Mouse (Mus musculus) embryonic facial prominence, embryonic 15.5 days (tissue): Measurements from ENCODE around the gene Ryk. TPM values are rescaled to one million over a fixed set of nuclear protein-coding genes. Genes with fewer than 3 reads are reported as not detected.

Experiments
- ATAC-seq: fragments of 200-750 bp; cut with Nextera tagmentation; 2 replicates; pipeline ENCODE4 v1.8.0; 2017; ENCODE audit warnings: low read depth, moderate TSS enrichment; ENCODE audit not compliant: insufficient number of reproducible peaks, low FRiP score, low TSS enrichment
- H3K27ac ChIP-seq: fragments of 300-500 bp; sonication (generic); replicated peaks from 2 replicates; pipeline ENCODE4 v1.5.1; 2015; ENCODE audit warnings: mild to moderate bottlenecking, inconsistent platforms
- H3K27me3 ChIP-seq: fragments of 300-500 bp; sonication (generic); 2 replicates; pipeline ENCODE4 v1.6.1; 2015; ENCODE audit warnings: inconsistent platforms
- H3K36me3 ChIP-seq: fragments of 300-500 bp; sonication (generic); 2 replicates; pipeline ENCODE4 v1.6.1; 2015; ENCODE audit warnings: mild to moderate bottlenecking, inconsistent platforms
- H3K4me1 ChIP-seq: fragments of 300-500 bp; sonication (generic); 2 replicates; pipeline ENCODE4 v1.6.1; 2015; ENCODE audit warnings: inconsistent platforms
- H3K4me2 ChIP-seq: fragments of 300-500 bp; sonication (generic); replicated peaks from 2 replicates; pipeline ENCODE4 v1.6.1; 2015; ENCODE audit warnings: mild to moderate bottlenecking, inconsistent platforms
- H3K4me3 ChIP-seq: fragments of 300-500 bp; sonication (generic); replicated peaks from 2 replicates; pipeline ENCODE4 v1.5.1; 2015; ENCODE audit warnings: mild to moderate bottlenecking, inconsistent platforms
- H3K9ac ChIP-seq: fragments of 300-500 bp; sonication (generic); 2 replicates; pipeline ENCODE4 v1.6.1; 2015; ENCODE audit warnings: inconsistent platforms
- H3K9me3 ChIP-seq: fragments of 300-500 bp; sonication (generic); replicated peaks from 2 replicates; pipeline ENCODE4 v1.6.1; 2016; ENCODE audit warnings: inconsistent platforms
- WGBS: fragments of 180-500 bp; shearing (Covaris S2); methylation state at CpG from one replicate; pipeline ENCODE4 v1.1.7; 2015; 5-methylcytosine and 5-hydroxymethylcytosine counted together
- polyA plus RNA-seq: library from polyadenylated mRNA; unstranded; fragments of >200 nt; fragmentation: Nextera tagmentation; extraction: Ambion mirVana; gene quantifications from 2 replicates; pipeline ENCODE4 v1.2.1, GENCODE M21; 2015

Ryk gene
- polyA plus RNA-seq, 1 experiment from 2014 or later, result 24.8 TPM

- no peak for ATAC-seq
- WGBS, result 89% methylated on average over 7 of the region's 7 CpGs
- Histone ChIP-seq H3K27ac (no peak overlapping the region), H3K4me2 (no peak overlapping the region), H3K9me3 (no peaks in the 10 kb centered on the region), H3K4me3 (no peak overlapping the region), H3K27me3 (no peaks in the 10 kb centered on the region), H3K9ac (no peak overlapping the region), H3K36me3 (peaks cover 31% of the 10 kb centered on the region), H3K4me1 (peaks cover 33% of the 10 kb centered on the region)
These were observed 33.7 kb downstream of the Ryk start for GRCm38 (mm10) chr9:102868451-102868850.

GRCm38 (mm10) chr9:102876054-102876690 lies 41.5 kb downstream of the Ryk start:
- Histone ChIP-seq H3K36me3 (peaks cover 52% of the 10 kb centered on the region), H3K4me1 (no peaks in the 10 kb centered on the region), H3K27me3 (no peaks in the 10 kb centered on the region), H3K9me3 (no peaks in the 10 kb centered on the region), H3K4me3 (no peak overlapping the region), H3K4me2 (no peak overlapping the region), H3K27ac (no peak overlapping the region), H3K9ac (no peak overlapping the region)
- no peak for ATAC-seq
- 69% methylated on average over 7 of the region's 7 CpGs for WGBS

GRCm38 (mm10) chr9:102877916-102878315 lies 43.2 kb downstream of the Ryk start:
- ATAC-seq, result no peak
- Histone ChIP-seq H3K4me3 (no peak overlapping the region), H3K36me3 (peaks cover 49% of the 10 kb centered on the region), H3K9ac (no peak overlapping the region), H3K9me3 (no peaks in the 10 kb centered on the region), H3K4me1 (no peaks in the 10 kb centered on the region), H3K27ac (no peak overlapping the region), H3K27me3 (no peaks in the 10 kb centered on the region), H3K4me2 (no peak overlapping the region)
- 79% methylated on average over 9 of the region's 9 CpGs for WGBS

GRCm38 (mm10) chr9:102879545-102879944 lies 44.8 kb downstream of the Ryk start:
- Histone ChIP-seq H3K27ac (no peak overlapping the region), H3K9ac (no peak overlapping the region), H3K4me3 (no peak overlapping the region), H3K4me2 (no peak overlapping the region), H3K36me3 (peaks cover 48% of the 10 kb centered on the region), H3K9me3 (no peaks in the 10 kb centered on the region), H3K27me3 (no peaks in the 10 kb centered on the region), H3K4me1 (no peaks in the 10 kb centered on the region)
- ATAC-seq, result no peak
- 51% methylated on average over 8 of the region's 8 CpGs for WGBS

- Histone ChIP-seq H3K36me3 (peaks cover 36% of the 10 kb centered on the region), H3K4me2 (no peak overlapping the region), H3K4me3 (no peak overlapping the region), H3K4me1 (no peaks in the 10 kb centered on the region), H3K27ac (no peak overlapping the region), H3K27me3 (no peaks in the 10 kb centered on the region), H3K9ac (no peak overlapping the region), H3K9me3 (no peaks in the 10 kb centered on the region)
- ATAC-seq, result no peak
- WGBS, result 87% methylated on average over 9 of the region's 9 CpGs
These were observed 50.0 kb downstream of the Ryk start for GRCm38 (mm10) chr9:102884703-102885102.

GRCm38 (mm10) chr9:102890166-102890565 lies 55.4 kb downstream of the Ryk start:
- H3K27ac ChIP-seq, result no peak overlapping the region
- no peak overlapping the region for H3K9ac ChIP-seq
- H3K9me3 ChIP-seq, result no peaks in the 10 kb centered on the region
- H3K27me3 ChIP-seq, result no peaks in the 10 kb centered on the region
- no peak for ATAC-seq
- H3K4me3 ChIP-seq, result no peak overlapping the region
- H3K36me3 ChIP-seq, result peaks cover 38% of the 10 kb centered on the region
- WGBS, result 78% methylated on average over 9 of the region's 9 CpGs
- no peaks in the 10 kb centered on the region for H3K4me1 ChIP-seq
- H3K4me2 ChIP-seq, result no peak overlapping the region

- no peaks in the 10 kb centered on the region for H3K9me3 ChIP-seq
- no peak overlapping the region for H3K9ac ChIP-seq
- 77% methylated on average over 7 of the region's 7 CpGs for WGBS
- no peaks in the 10 kb centered on the region for H3K27me3 ChIP-seq
- no peaks in the 10 kb centered on the region for H3K4me1 ChIP-seq
- peaks cover 37% of the 10 kb centered on the region for H3K36me3 ChIP-seq
- H3K4me3 ChIP-seq, result no peak overlapping the region
- no peak overlapping the region for H3K4me2 ChIP-seq
- no peak overlapping the region for H3K27ac ChIP-seq
- ATAC-seq, result no peak
These were observed 58.0 kb downstream of the Ryk start for GRCm38 (mm10) chr9:102892480-102893355.

- ATAC-seq, result no peak
- no peaks in the 10 kb centered on the region for H3K4me1 ChIP-seq
- no peaks in the 10 kb centered on the region for H3K27me3 ChIP-seq
- no peaks in the 10 kb centered on the region for H3K9me3 ChIP-seq
- no peak overlapping the region for H3K4me2 ChIP-seq
- WGBS, result 86% methylated on average over 11 of the region's 11 CpGs
- no peak overlapping the region for H3K27ac ChIP-seq
- no peak overlapping the region for H3K4me3 ChIP-seq
- H3K9ac ChIP-seq, result no peak overlapping the region
- H3K36me3 ChIP-seq, result peaks cover 39% of the 10 kb centered on the region
These were observed 58.7 kb downstream of the Ryk start for GRCm38 (mm10) chr9:102893356-102893870.

GRCm38 (mm10) chr9:102899916-102900315 lies 65.2 kb downstream of the Ryk start:
- H3K9ac ChIP-seq, result no peak overlapping the region
- H3K27me3 ChIP-seq, result no peaks in the 10 kb centered on the region
- no peaks in the 10 kb centered on the region for H3K9me3 ChIP-seq
- H3K36me3 ChIP-seq, result peaks cover 56% of the 10 kb centered on the region
- no peak overlapping the region for H3K4me2 ChIP-seq
- no peak overlapping the region for H3K27ac ChIP-seq
- no peaks in the 10 kb centered on the region for H3K4me1 ChIP-seq
- no peak for ATAC-seq
- H3K4me3 ChIP-seq, result no peak overlapping the region
- 91% methylated on average over 6 of the region's 6 CpGs for WGBS

- H3K27me3 ChIP-seq, result no peaks in the 10 kb centered on the region
- H3K4me1 ChIP-seq, result no peaks in the 10 kb centered on the region
- no peak overlapping the region for H3K27ac ChIP-seq
- WGBS, result 91% methylated on average over 7 of the region's 7 CpGs
- H3K9ac ChIP-seq, result no peak overlapping the region
- H3K4me2 ChIP-seq, result no peak overlapping the region
- H3K4me3 ChIP-seq, result no peak overlapping the region
- H3K9me3 ChIP-seq, result no peaks in the 10 kb centered on the region
- H3K36me3 ChIP-seq, result peaks cover 69% of the 10 kb centered on the region
- ATAC-seq, result no peak
These were observed 67.6 kb downstream of the Ryk start for GRCm38 (mm10) chr9:102902308-102902707.

GRCm38 (mm10) chr9:102904952-102905351 lies 70.2 kb downstream of the Ryk start:
- no peaks in the 10 kb centered on the region for H3K4me1 ChIP-seq
- WGBS, result 87% methylated on average over 6 of the region's 6 CpGs
- H3K9me3 ChIP-seq, result no peaks in the 10 kb centered on the region
- H3K27me3 ChIP-seq, result no peaks in the 10 kb centered on the region
- peaks cover 66% of the 10 kb centered on the region for H3K36me3 ChIP-seq
- H3K27ac ChIP-seq, result no peak overlapping the region
- no peak overlapping the region for H3K9ac ChIP-seq
- ATAC-seq, result no peak
- no peak overlapping the region for H3K4me3 ChIP-seq
- no peak overlapping the region for H3K4me2 ChIP-seq
